Comparison of ENCODE assay signal across 17 mouse cellular contexts in genomic region chr4:59630122-59630521, GRCm38 (mm10). TPM values are rescaled to one million over a fixed set of nuclear protein-coding genes. Genes with fewer than 3 reads are reported as not detected.
DNase-seq lines count a peak whose midpoint lies in the region; ATAC-seq and TF ChIP-seq lines count a peak whose summit lies in the region.
"Had no signal": no experiment of that assay in that cellular context is flagged by ENCODE, and none has a peak within 500 bp of the region (broad histone marks: within the 10 kb centered on the region; RNA-seq: fewer than 3 reads in every experiment).

No protein-coding gene starts in this region.

- no peaks in the 10 kb centered on the region for H3K36me3 ChIP-seq in heart, embryonic 13.5 days
- H3K36me3 ChIP-seq in liver, embryonic 11.5 days (ENCODE audit: control insufficient read depth, insufficient read depth, low read length), result no peaks in the 10 kb centered on the region
- no peaks in the 10 kb centered on the region for H3K36me3 ChIP-seq in liver, postnatal 0 days (replicated peaks; ENCODE audit: insufficient read depth, low read length)
- no peaks in the 10 kb centered on the region for H3K36me3 ChIP-seq in liver, embryonic 15.5 days (replicated peaks)
- H3K36me3 ChIP-seq: midbrain, embryonic 13.5 days had no signal

- WGBS in heart, embryonic 13.5 days, result 48% methylated on average over 9 of the region's 9 CpGs
- 57% methylated on average over 9 of the region's 9 CpGs for WGBS in liver, embryonic 11.5 days
- 50% methylated on average over 9 of the region's 9 CpGs for WGBS in liver, postnatal 0 days (ENCODE audit: insufficient replicate concordance)
- 45% methylated on average over 9 of the region's 9 CpGs for WGBS in liver, embryonic 15.5 days (ENCODE audit: insufficient replicate concordance)

- no peak for DNase-seq in heart, adult 18-20 months
- no peak for DNase-seq in liver, embryonic 11.5 days (ENCODE audit: low spot score)
- DNase-seq in liver, postnatal 0 days, result no peak
- DNase-seq in MEL-GATA-1-ER (ENCODE audit: extremely low read depth, low read depth), result peak; percentile 60
- no peak for DNase-seq in thymus, postnatal 0 days (ENCODE audit: low spot score)
- DNase-seq: adrenal gland, postnatal 36 days; cerebellum, adult 8-10 months; gastrocnemius, postnatal 10 days; kidney, adult 11 months; layer of hippocampus, postnatal 36 days; left cerebral cortex, postnatal 4 days; lung, adult 18-20 months; right cerebral cortex, postnatal 14 days had no signal

- H3K27me3 ChIP-seq in heart, embryonic 13.5 days (replicated peaks), result no peaks in the 10 kb centered on the region
- H3K27me3 ChIP-seq in liver, embryonic 11.5 days (replicated peaks; ENCODE audit: control insufficient read depth, insufficient read depth, low read length), result no peaks in the 10 kb centered on the region
- H3K27me3 ChIP-seq in liver, postnatal 0 days (ENCODE audit: insufficient read depth, low read length), result no peaks in the 10 kb centered on the region
- H3K27me3 ChIP-seq in liver, embryonic 15.5 days, result no peaks in the 10 kb centered on the region
- H3K27me3 ChIP-seq: midbrain, embryonic 13.5 days had no signal

- TF ChIP-seq CTCF in liver, postnatal 0 days (IDR thresholded peaks at IDR 0.05; ENCODE audit: low read depth), result no peak

- peak overlapping the region; percentile 10 for H3K4me2 ChIP-seq in heart, embryonic 13.5 days
- H3K4me2 ChIP-seq in liver, embryonic 11.5 days, result peak overlapping the region; percentile 41
- H3K4me2 ChIP-seq in liver, postnatal 0 days (ENCODE audit: low read depth, low read length), result no peak overlapping the region
- peak overlapping the region; percentile 33 for H3K4me2 ChIP-seq in liver, embryonic 15.5 days

- peaks cover 55% of the 10 kb centered on the region for H3K4me1 ChIP-seq in heart, embryonic 13.5 days
- peaks cover 22% of the 10 kb centered on the region for H3K4me1 ChIP-seq in liver, embryonic 11.5 days (replicated peaks; ENCODE audit: control insufficient read depth, insufficient read depth, low read length)
- peaks cover 15% of the 10 kb centered on the region; the same call in 1 of the 2 replicates for H3K4me1 ChIP-seq in liver, postnatal 0 days (ENCODE audit: insufficient read depth)
- peaks cover 47% of the 10 kb centered on the region for H3K4me1 ChIP-seq in liver, embryonic 15.5 days (replicated peaks)

- peak overlapping the region; percentile 33 for H3K27ac ChIP-seq in heart, embryonic 13.5 days (replicated peaks)
- 0 out of 2 replicates have a peak overlapping the region, but pooled peaks have one; percentile 19 for H3K27ac ChIP-seq in liver, embryonic 11.5 days (ENCODE audit: low read depth, low read length)
- no peak overlapping the region for H3K27ac ChIP-seq in liver, postnatal 0 days (ENCODE audit: low read depth)
- H3K27ac ChIP-seq in liver, embryonic 15.5 days (replicated peaks), result no peak overlapping the region
- H3K27ac ChIP-seq: kidney, postnatal 0 days; midbrain, embryonic 13.5 days had no signal

- ATAC-seq in heart, embryonic 13.5 days (ENCODE audit: extremely low read depth, insufficient number of reproducible peaks, low FRiP score, low TSS enrichment), result no peak
- ATAC-seq in liver, embryonic 11.5 days (replicated peaks; ENCODE audit: low FRiP score), result no peak
- ATAC-seq in liver, postnatal 0 days, result no peak
- no peak for ATAC-seq in liver, embryonic 15.5 days (ENCODE audit: insufficient read depth)
- ATAC-seq: midbrain, embryonic 13.5 days had no signal

- no peak for TF ChIP-seq EP300 in liver, postnatal 0 days (IDR thresholded peaks at IDR 0.05; ENCODE audit: low read depth)

- H3K9me3 ChIP-seq in heart, embryonic 13.5 days, result no peaks in the 10 kb centered on the region
- no peaks in the 10 kb centered on the region for H3K9me3 ChIP-seq in liver, embryonic 11.5 days (ENCODE audit: control insufficient read depth, low read length)
- H3K9me3 ChIP-seq in liver, postnatal 0 days (ENCODE audit: low read length), result no peaks in the 10 kb centered on the region
- no peaks in the 10 kb centered on the region for H3K9me3 ChIP-seq in liver, embryonic 15.5 days (replicated peaks)
- H3K9me3 ChIP-seq: midbrain, embryonic 13.5 days had no signal

- H3K4me3 ChIP-seq in heart, embryonic 13.5 days, result no peak overlapping the region
- H3K4me3 ChIP-seq in liver, embryonic 11.5 days (ENCODE audit: low read depth, low read length), result no peak overlapping the region
- H3K4me3 ChIP-seq in liver, postnatal 0 days (ENCODE audit: low read depth, low read length), result no peak overlapping the region
- H3K4me3 ChIP-seq in liver, embryonic 15.5 days (replicated peaks), result no peak overlapping the region

- H3K9ac ChIP-seq in heart, embryonic 13.5 days, result peak overlapping the region; percentile 60
- H3K9ac ChIP-seq in liver, embryonic 11.5 days (ENCODE audit: low read depth, low read length), result no peak overlapping the region
- no peak overlapping the region for H3K9ac ChIP-seq in liver, postnatal 0 days (replicated peaks)
- no peak overlapping the region for H3K9ac ChIP-seq in liver, embryonic 15.5 days
- H3K9ac ChIP-seq: midbrain, embryonic 13.5 days had no signal

RNA-seq across cellular contexts. Expression of gene E130308A19Rik, which starts 4.1 kb away (rescaled TPM):
- 20.5 and 23.9 TPM in 2 replicates for polyA plus RNA-seq in heart, embryonic 13.5 days (2015; fragmentation: Nextera tagmentation; extraction: Ambion mirVana)
- 1 to 10 TPM; 7.1 TPM for total RNA-seq in heart, adult 18-20 months (2021)
- polyA plus RNA-seq in liver, embryonic 11.5 days (2014; fragmentation: Nextera tagmentation; extraction: Ambion mirVana), result 18.5 and 23.5 TPM in 2 replicates
- polyA plus RNA-seq in liver, postnatal 0 days (2015; fragmentation: Nextera tagmentation; extraction: Ambion mirVana), result 5.4 and 5.5 TPM in 2 replicates
- polyA plus RNA-seq in liver, embryonic 15.5 days (2015; fragmentation: Nextera tagmentation; extraction: Ambion mirVana), result 9.8 and 9.9 TPM in 2 replicates
- 12.0 and 13.7 TPM in 2 replicates for polyA plus RNA-seq in thymus, postnatal 0 days (2015; fragmentation: Nextera tagmentation; extraction: Ambion mirVana)

RNA-seq across cellular contexts. Expression of gene Hsdl2, which starts 48.8 kb away (rescaled TPM):
- 38.1 and 39.8 TPM in 2 replicates for polyA plus RNA-seq in heart, embryonic 13.5 days (2015; fragmentation: Nextera tagmentation; extraction: Ambion mirVana)
- total RNA-seq in heart, adult 18-20 months (2021), result 100 to 1,000 TPM; 229 to 248 TPM
- polyA plus RNA-seq in liver, embryonic 11.5 days (2014; fragmentation: Nextera tagmentation; extraction: Ambion mirVana), result 22.4 and 25.8 TPM in 2 replicates
- polyA plus RNA-seq in liver, postnatal 0 days (2015; fragmentation: Nextera tagmentation; extraction: Ambion mirVana), result 58.9 and 61.6 TPM in 2 replicates
- polyA plus RNA-seq in liver, embryonic 15.5 days (2015; fragmentation: Nextera tagmentation; extraction: Ambion mirVana), result 19.2 and 19.6 TPM in 2 replicates
- polyA plus RNA-seq in thymus, postnatal 0 days (2015; fragmentation: Nextera tagmentation; extraction: Ambion mirVana), result 58.4 and 60.0 TPM in 2 replicates

Comparison
In these comparisons a context has a peak if more than half of its experiments do, and no peak if none do; other contexts are left out.
1. H3K27ac ChIP-seq: peak in heart, embryonic 13.5 days (single experiment) and liver, embryonic 11.5 days (single experiment); none in liver, postnatal 0 days (single experiment) and liver, embryonic 15.5 days (single experiment).